Mouse (Mus musculus) midbrain, postnatal 0 days (tissue): ENCODE measurements around the gene Cbx1. TPM values are rescaled to one million over a fixed set of nuclear protein-coding genes. Genes with fewer than 3 reads are reported as not detected.
A peak's percentile ranks its signal among the peaks of the same experiment; 100 is the strongest.

Source experiments
- ATAC-seq: fragments of 200-750 bp; cut with Nextera tagmentation; 2 replicates; pipeline ENCODE4 v1.8.0; 2017; ENCODE audit warnings: moderate number of reproducible peaks, mild to moderate bottlenecking, moderate TSS enrichment, moderate library complexity; ENCODE audit not compliant: low FRiP score
- DNase-seq: peaks from one replicate; pipeline ENCODE4 v3.0.0-alpha.2; 2015; ENCODE audit warnings: low spot score
- H3K27ac ChIP-seq: fragments of 300-500 bp; sonication (generic); 2 replicates; pipeline ENCODE4 v1.5.1; 2014; ENCODE audit warnings: low read depth, mild to moderate bottlenecking, low read length, mixed read lengths
- H3K27me3 ChIP-seq: fragments of 300-500 bp; sonication (generic); 2 replicates; pipeline ENCODE4 v1.6.1; 2014; ENCODE audit warnings: low read length, control low read depth, mixed read lengths; ENCODE audit not compliant: insufficient read depth
- H3K36me3 ChIP-seq: fragments of 300-500 bp; sonication (generic); 2 replicates; pipeline ENCODE4 v1.6.1; 2014; ENCODE audit warnings: low read length, control low read depth, mixed read lengths; ENCODE audit not compliant: insufficient read depth
- H3K4me1 ChIP-seq: fragments of 300-500 bp; sonication (generic); 2 replicates; pipeline ENCODE4 v1.6.1; 2014; ENCODE audit warnings: mild to moderate bottlenecking, control low read depth, antibody characterized with exemption, low read length, mixed read lengths; ENCODE audit not compliant: insufficient read depth
- H3K4me2 ChIP-seq: fragments of 300-500 bp; sonication (generic); 2 replicates; pipeline ENCODE4 v1.6.1; 2014; ENCODE audit warnings: low read depth, mild to moderate bottlenecking, low read length, mixed read lengths; ENCODE audit not compliant: poor library complexity, severe bottlenecking
- H3K4me3 ChIP-seq: fragments of 300-500 bp; sonication (generic); 2 replicates; pipeline ENCODE4 v1.5.1; 2014; ENCODE audit warnings: low read depth, mild to moderate bottlenecking, low read length, moderate library complexity
- H3K9ac ChIP-seq: fragments of 300-500 bp; sonication (generic); replicated peaks from 2 replicates; pipeline ENCODE4 v1.6.1; 2014; ENCODE audit warnings: mild to moderate bottlenecking, low read length, moderate library complexity, mixed read lengths; ENCODE audit not compliant: poor library complexity, severe bottlenecking
- H3K9me3 ChIP-seq: fragments of 300-500 bp; sonication (generic); 2 replicates; pipeline ENCODE4 v1.6.1; 2016; ENCODE audit warnings: low read length, control low read depth
- CTCF ChIP-seq: IDR thresholded peaks from 2 replicates; pipeline ENCODE4 v1.5.1; 2016; ENCODE audit warnings: antibody characterized with exemption, mild to moderate bottlenecking
- WGBS: fragments of 180-500 bp; shearing (Covaris S2); extraction: QIAGEN DNeasy Blood & Tissue Kit; methylation state at CpG from one replicate; pipeline ENCODE4 v1.1.7; 2014; 5-methylcytosine and 5-hydroxymethylcytosine counted together
- polyA plus RNA-seq: library from polyadenylated mRNA; unstranded; fragments of >200 nt; fragmentation: Nextera tagmentation; extraction: Ambion mirVana; gene quantifications from 2 replicates; pipeline ENCODE4 v1.2.1, GENCODE M21; 2015
- total RNA-seq: library from RNA; depleted of rRNA; stranded (reverse); fragments of >200 nt; gene quantifications from 2 replicates; pipeline ENCODE4 v1.2.3, GENCODE M21; 2014

Gene Cbx1
- total and polyA plus RNA-seq, 2 experiments from 2014 or later, result 29.0 to 53.2 TPM

DNA sequence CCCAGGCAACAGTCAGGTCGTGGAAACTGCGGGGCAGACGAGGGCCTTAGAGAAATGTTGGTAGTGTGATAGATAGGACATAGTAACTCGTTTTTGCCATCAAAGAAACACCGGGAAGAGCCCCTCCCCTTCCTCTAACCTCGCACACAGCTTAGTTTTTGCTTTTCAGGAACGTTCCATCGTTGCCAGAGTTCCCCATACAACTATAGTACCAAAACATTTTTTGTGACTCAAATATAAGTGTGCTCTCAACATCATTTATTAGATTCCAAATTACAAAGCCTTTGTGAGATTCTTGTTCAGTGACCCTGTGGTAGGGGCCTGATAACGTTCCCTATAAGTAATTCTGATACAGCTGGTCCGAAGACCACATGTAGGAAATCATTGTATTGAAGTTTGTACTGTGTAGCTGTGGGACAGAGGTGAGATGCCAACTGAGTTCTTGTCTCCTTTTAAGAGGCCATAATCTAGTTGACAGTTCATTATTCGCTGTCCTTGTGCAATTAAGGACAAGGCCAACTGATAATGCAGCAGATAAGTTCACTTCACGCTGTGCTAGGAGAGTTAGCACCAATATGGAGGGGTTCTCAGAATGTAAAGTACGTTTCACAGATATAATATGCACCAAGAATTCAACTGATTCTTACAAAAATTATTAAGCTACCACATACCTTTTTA, 41.8 kb downstream of the Cbx1 start:
- Histone ChIP-seq H3K9ac (peak overlapping the region; percentile 65; the same call in 1 of the 2 replicates), H3K4me3 (peak overlapping the region; percentile 87), H3K4me1 (peaks cover 10% of the 10 kb centered on the region), H3K4me2 (peak overlapping the region; percentile 49), H3K27ac (peak overlapping the region; percentile 91), H3K36me3 (peaks cover 7% of the 10 kb centered on the region; the same call in 1 of the 2 replicates), H3K9me3 (no peaks in the 10 kb centered on the region), H3K27me3 (no peaks in the 10 kb centered on the region)
- TF ChIP-seq CTCF, result no peak
- WGBS, result 17% methylated on average over 13 of the region's 13 CpGs
- DNase-seq (no peak), ATAC-seq (no peak)

- Histone ChIP-seq H3K4me2 (no peak overlapping the region), H3K9me3 (no peaks in the 10 kb centered on the region), H3K27ac (no peak overlapping the region), H3K36me3 (peaks cover 7% of the 10 kb centered on the region; the same call in 1 of the 2 replicates), H3K4me3 (no peak overlapping the region), H3K27me3 (no peaks in the 10 kb centered on the region), H3K4me1 (peaks cover 6% of the 10 kb centered on the region; the same call in 1 of the 2 replicates), H3K9ac (no peak overlapping the region)
- 81% methylated on average over 4 of the region's 4 CpGs for WGBS
- DNase-seq (no peak), ATAC-seq (no peak)
- no peak for TF ChIP-seq CTCF
Observed at GRCm38 (mm10) chr11:96831516-96831915, 42.6 kb downstream of the Cbx1 start.

DNA sequence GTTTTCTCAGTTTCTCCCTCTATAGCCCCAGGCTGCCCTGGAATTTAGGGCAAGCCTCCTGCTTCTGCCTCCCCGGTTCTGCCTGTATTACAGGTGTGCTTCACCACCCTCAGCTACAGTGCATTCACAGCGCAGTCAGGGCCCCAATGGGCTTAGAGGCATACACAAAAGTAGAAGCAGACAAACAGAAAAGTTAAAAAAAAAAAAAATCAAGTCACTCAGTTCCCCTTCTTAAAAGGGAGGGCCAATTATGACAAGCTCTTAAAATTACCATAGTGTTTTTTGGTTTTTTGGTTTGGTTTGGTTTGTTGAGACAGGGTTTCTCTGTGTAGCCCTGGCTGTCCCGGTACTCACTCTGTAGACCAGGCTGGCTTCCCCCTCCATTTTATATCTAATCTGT, 43.6 kb downstream of the Cbx1 start:
- Histone ChIP-seq H3K4me2 (no peak overlapping the region), H3K36me3 (no peaks in the 10 kb centered on the region), H3K27ac (no peak overlapping the region), H3K4me3 (no peak overlapping the region), H3K9ac (no peak overlapping the region), H3K4me1 (no peaks in the 10 kb centered on the region), H3K27me3 (no peaks in the 10 kb centered on the region), H3K9me3 (no peaks in the 10 kb centered on the region)
- no peak for DNase-seq
- whole genome bisulfite sequencing, result 91% methylated on average over 3 of the region's 3 CpGs
- no peak for ATAC-seq
- no peak for TF ChIP-seq CTCF

- Histone ChIP-seq H3K4me1 (no peaks in the 10 kb centered on the region), H3K4me2 (no peak overlapping the region), H3K36me3 (no peaks in the 10 kb centered on the region), H3K27me3 (no peaks in the 10 kb centered on the region), H3K27ac (no peak overlapping the region), H3K9ac (no peak overlapping the region), H3K9me3 (no peaks in the 10 kb centered on the region), H3K4me3 (no peak overlapping the region)
- ATAC-seq (no peak), DNase-seq (no peak)
- no peak for TF ChIP-seq CTCF
- 60% methylated on average over 2 of the region's 2 CpGs for WGBS
Observed at GRCm38 (mm10) chr11:96832973-96833372, 44.0 kb downstream of the Cbx1 start.

GRCm38 (mm10) chr11:96834127-96834526, 45.2 kb downstream of the Cbx1 start:
- whole genome bisulfite sequencing, result 92% methylated on average over 1 of the region's 1 CpGs
- Histone ChIP-seq H3K27me3 (no peaks in the 10 kb centered on the region), H3K9me3 (no peaks in the 10 kb centered on the region), H3K4me2 (no peak overlapping the region), H3K36me3 (no peaks in the 10 kb centered on the region), H3K9ac (no peak overlapping the region), H3K4me1 (no peaks in the 10 kb centered on the region), H3K4me3 (no peak overlapping the region), H3K27ac (no peak overlapping the region)
- TF ChIP-seq CTCF, result no peak
- ATAC-seq, result no peak
- DNase-seq, result no peak

GRCm38 (mm10) chr11:96837298-96837697, 48.4 kb downstream of the Cbx1 start:
- no peak for ATAC-seq

More at GRCm38 (mm10) chr11:96837298-96837697, 48.4 kb downstream of the Cbx1 start:
- no peaks in the 10 kb centered on the region for H3K27me3 ChIP-seq
- WGBS, result 33% methylated on average over 9 of the region's 9 CpGs
- H3K4me1 ChIP-seq, result no peaks in the 10 kb centered on the region
- H3K4me2 ChIP-seq, result no peak overlapping the region
- H3K36me3 ChIP-seq, result no peaks in the 10 kb centered on the region
- TF ChIP-seq CTCF, result peak; percentile 50
- H3K4me3 ChIP-seq, result no peak overlapping the region
- H3K27ac ChIP-seq, result no peak overlapping the region
- no peak overlapping the region for H3K9ac ChIP-seq
- no peak for DNase-seq
- H3K9me3 ChIP-seq, result no peaks in the 10 kb centered on the region
